Mouse (Mus musculus) cerebellum, adult 11-12 months (tissue): Measurements from ENCODE around the gene Rhbdd1.

Experiments used
- DNase-seq: peaks from one replicate; pipeline ENCODE4 v3.0.0; 2022

The Rhbdd1 gene

GRCm38 (mm10) chr1:82437273-82437672 is 121.0 kb downstream of the Rhbdd1 start:
- DNase-seq = no peak

- no peak for DNase-seq
Observed at GRCm38 (mm10) chr1:82440123-82440522, 123.9 kb downstream of the Rhbdd1 start.

- no peak for DNase-seq
Observed at GRCm38 (mm10) chr1:82443517-82443916, 127.3 kb downstream of the Rhbdd1 start.

- DNase-seq = no peak
Observed at GRCm38 (mm10) chr1:82446049-82446448, 129.8 kb downstream of the Rhbdd1 start.

- no peak for DNase-seq
Observed at GRCm38 (mm10) chr1:82449851-82450250, 133.6 kb downstream of the Rhbdd1 start.

- DNase-seq = no peak
Observed at GRCm38 (mm10) chr1:82451927-82452651, 135.8 kb downstream of the Rhbdd1 start.

GRCm38 (mm10) chr1:82454031-82454430 is 137.8 kb downstream of the Rhbdd1 start:
- peak; percentile 68 for DNase-seq

- no peak for DNase-seq
Observed at GRCm38 (mm10) chr1:82459350-82459749, 143.1 kb downstream of the Rhbdd1 start.

GRCm38 (mm10) chr1:82459926-82460325 is 143.7 kb downstream of the Rhbdd1 start:
- DNase-seq = no peak

- no peak for DNase-seq
Observed at GRCm38 (mm10) chr1:82461041-82461440, 144.8 kb downstream of the Rhbdd1 start.

- DNase-seq = no peak
Observed at GRCm38 (mm10) chr1:82465321-82465853, 149.1 kb downstream of the Rhbdd1 start.

GRCm38 (mm10) chr1:82468872-82469271 is 152.6 kb downstream of the Rhbdd1 start:
- no peak for DNase-seq

- DNase-seq = no peak
Observed at GRCm38 (mm10) chr1:82470516-82471225, 154.4 kb downstream of the Rhbdd1 start.

GRCm38 (mm10) chr1:82473467-82473866 is 157.2 kb downstream of the Rhbdd1 start:
- DNase-seq = no peak

- DNase-seq = no peak
Observed at GRCm38 (mm10) chr1:82474461-82474961, 158.3 kb downstream of the Rhbdd1 start.

- no peak for DNase-seq
Observed at GRCm38 (mm10) chr1:82475254-82475653, 159.0 kb downstream of the Rhbdd1 start.

GRCm38 (mm10) chr1:82475821-82476220 is 159.6 kb downstream of the Rhbdd1 start:
- no peak for DNase-seq

GRCm38 (mm10) chr1:82476256-82476655 is 160.0 kb downstream of the Rhbdd1 start:
- no peak for DNase-seq

- no peak for DNase-seq
Observed at GRCm38 (mm10) chr1:82476746-82477145, 160.5 kb downstream of the Rhbdd1 start.

GRCm38 (mm10) chr1:82479696-82480487 is 163.6 kb downstream of the Rhbdd1 start:
- no peak for DNase-seq

GRCm38 (mm10) chr1:82482371-82482770 is 166.1 kb downstream of the Rhbdd1 start:
- no peak for DNase-seq

- DNase-seq = no peak
Observed at GRCm38 (mm10) chr1:82486371-82486770, 170.1 kb downstream of the Rhbdd1 start.

- no peak for DNase-seq
Observed at GRCm38 (mm10) chr1:82491954-82492353, 175.7 kb downstream of the Rhbdd1 start.
